Mouse (Mus musculus): ENCODE data around the gene Lpp. TPM values are rescaled to one million over a fixed set of nuclear protein-coding genes. Genes with fewer than 3 reads are reported as not detected.

The Lpp gene
- total RNA-seq, 2 experiments from 2014 or later = 17.7 to 18.0 TPM

GRCm38 (mm10) chr16:24501197-24501596 is 107.9 kb downstream of the Lpp start:
- TF ChIP-seq CTCF (IDR thresholded peaks at IDR 0.05) = no peak
- Histone ChIP-seq H3K27ac (peak overlapping the region; percentile 88), H3K4me3 (peak overlapping the region; percentile 15; the same call in 1 of the 2 replicates)
- intact Hi-C loops (cut with DNase I) = loop anchor here (5.0 kb wide), 1 partner anchor 61 kb away; no protein-coding TSS in a partner anchor
- no peak for DNase-seq

GRCm38 (mm10) chr16:24501628-24502294 is 108.5 kb downstream of the Lpp start:
- Histone ChIP-seq H3K4me3 (no peak overlapping the region; the same call in 1 of the 2 replicates), H3K27ac (peak overlapping the region; percentile 88)
- intact Hi-C loops (cut with DNase I) = loop anchor here (5.0 kb wide), 1 partner anchor 61 kb away; no protein-coding TSS in a partner anchor
- TF ChIP-seq CTCF (IDR thresholded peaks at IDR 0.05) = peak; percentile 54
- peak; percentile 57 for DNase-seq

DNA sequence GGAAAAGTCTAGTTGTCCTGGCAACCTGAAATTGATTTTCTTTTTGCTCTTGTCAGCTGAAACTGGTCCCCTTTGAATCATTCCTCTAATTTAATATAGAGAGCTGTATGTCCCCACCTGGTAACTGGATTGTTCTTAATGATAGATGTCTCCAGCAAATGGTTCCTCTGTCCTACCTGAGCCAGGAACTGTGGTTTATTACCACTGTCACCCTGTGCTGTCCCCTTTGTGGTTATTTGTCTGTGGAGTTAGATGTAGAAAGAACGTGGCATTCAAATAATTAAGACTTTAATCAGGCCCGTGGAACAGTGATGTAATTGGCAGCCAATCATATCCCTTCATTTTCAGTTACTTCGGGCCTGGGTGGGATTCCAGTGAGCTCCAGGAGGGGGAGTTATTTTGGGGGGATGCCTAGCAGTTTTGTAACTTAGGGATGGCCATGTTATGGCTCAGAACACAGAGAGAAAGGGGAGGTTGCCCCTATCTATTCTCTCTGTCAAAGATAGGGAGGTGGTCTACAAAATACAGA is 109.1 kb downstream of the Lpp start:
- H3K4me3 ChIP-seq = no peak overlapping the region
- TF ChIP-seq CTCF (IDR thresholded peaks at IDR 0.05) = peak; percentile 21; the same call in 1 of the 2 replicates
- no peak for DNase-seq
- peak overlapping the region; percentile 88 for H3K27ac ChIP-seq
- intact Hi-C loops (cut with DNase I) = loop anchor here (5.0 kb wide), 1 partner anchor 60 kb away; no protein-coding TSS in a partner anchor

GRCm38 (mm10) chr16:24504838-24505605 is 111.7 kb downstream of the Lpp start:
- intact Hi-C loops (cut with DNase I) = loop anchor here (5.0 kb wide), 1 partner anchor 57 kb away; no protein-coding TSS in a partner anchor
- TF ChIP-seq CTCF (IDR thresholded peaks at IDR 0.05) = no peak
- Histone ChIP-seq H3K27ac (no peak overlapping the region), H3K4me3 (no peak overlapping the region)
- DNase-seq = no peak

DNA sequence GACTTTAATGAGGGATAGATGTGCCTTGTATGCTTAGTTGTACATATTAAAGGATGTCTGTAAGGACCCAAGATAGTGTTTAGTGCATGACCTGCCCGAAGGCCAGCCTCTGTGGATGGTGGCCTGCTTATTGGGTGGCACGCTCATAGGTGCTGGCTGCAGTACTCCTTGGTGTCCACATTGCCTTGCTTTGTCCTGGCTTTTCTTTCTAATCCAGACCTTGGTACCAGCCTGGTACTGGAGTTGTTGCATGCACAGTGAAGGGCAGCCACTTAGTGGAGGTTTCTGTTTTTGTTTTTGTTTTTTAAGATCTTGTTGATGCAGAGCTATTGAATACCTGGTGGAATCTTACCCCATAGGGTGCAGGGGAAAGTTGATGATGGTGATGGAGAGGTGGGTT is 112.9 kb downstream of the Lpp start:
- H3K4me3 ChIP-seq = no peak overlapping the region
- H3K27ac ChIP-seq = no peak overlapping the region
- no peak for DNase-seq
- TF ChIP-seq CTCF (IDR thresholded peaks at IDR 0.05) = no peak
- intact Hi-C loops (cut with DNase I) = no loop called here

GRCm38 (mm10) chr16:24506740-24507139 is 113.4 kb downstream of the Lpp start:
- DNase-seq = no peak
- H3K27ac ChIP-seq = peak overlapping the region; percentile 46
- intact Hi-C loops (cut with DNase I) = no loop called here

GRCm38 (mm10) chr16:24507927-24508540 is 114.7 kb downstream of the Lpp start:
- Histone ChIP-seq H3K27ac (no peak overlapping the region), H3K4me3 (no peak overlapping the region)
- no peak for DNase-seq
- intact Hi-C loops (cut with DNase I) = no loop called here
- no peak for TF ChIP-seq CTCF (IDR thresholded peaks at IDR 0.05)

More at GRCm38 (mm10) chr16:24506740-24507139, 113.4 kb downstream of the Lpp start:
- no peak for TF ChIP-seq CTCF (IDR thresholded peaks at IDR 0.05)
- H3K4me3 ChIP-seq = no peak overlapping the region

- intact Hi-C loops (cut with DNase I) = no loop called here
- TF ChIP-seq CTCF (IDR thresholded peaks at IDR 0.05) = no peak
- no peak for DNase-seq
- H3K27ac ChIP-seq = no peak overlapping the region
- no peak overlapping the region for H3K4me3 ChIP-seq
Observed at GRCm38 (mm10) chr16:24509100-24509812, 115.9 kb downstream of the Lpp start.

DNA sequence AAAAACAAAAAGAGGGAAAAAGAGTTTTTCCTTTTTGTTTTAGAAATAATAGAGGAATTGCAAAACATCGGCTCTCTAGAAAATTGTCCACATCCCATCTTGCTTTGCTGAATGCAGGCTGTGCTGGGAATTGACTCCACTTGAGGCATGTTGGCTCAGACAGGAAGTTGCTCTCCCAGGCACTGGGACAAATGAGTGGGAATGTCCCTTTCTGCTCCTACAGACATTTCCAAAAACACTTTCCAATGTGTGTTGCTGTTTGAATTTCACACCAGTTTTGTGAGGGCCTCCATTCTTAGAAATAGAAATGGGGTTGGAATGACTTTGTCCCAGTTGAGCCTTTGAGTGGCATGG is 116.5 kb downstream of the Lpp start:
- H3K27ac ChIP-seq = no peak overlapping the region
- no peak for DNase-seq
- intact Hi-C loops (cut with DNase I) = loop anchor here (5.0 kb wide), 2 partner anchors 38 to 123 kb away; no protein-coding TSS in a partner anchor

DNA sequence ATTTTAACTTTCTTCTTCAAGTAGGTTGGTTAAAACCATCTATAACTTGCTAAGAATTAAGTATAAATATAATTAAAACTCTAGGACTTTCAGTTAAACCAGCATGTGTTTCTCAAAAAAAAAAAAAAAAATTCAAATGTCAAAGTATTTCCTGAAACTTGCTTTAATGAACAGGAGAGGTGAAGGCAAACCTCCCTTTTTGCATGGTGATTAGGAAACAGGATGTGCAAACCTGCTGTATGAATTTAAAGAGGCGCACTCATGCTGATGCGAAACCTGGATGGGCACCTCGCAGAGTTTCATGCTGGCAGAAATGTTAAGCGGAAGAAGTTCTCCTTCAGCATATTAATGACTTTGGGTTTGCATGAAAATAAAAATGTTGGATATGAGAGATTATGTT is 119.9 kb downstream of the Lpp start:
- H3K27ac ChIP-seq = no peak overlapping the region
- H3K4me3 ChIP-seq = no peak overlapping the region
- DNase-seq = no peak
- intact Hi-C loops (cut with DNase I) = loop anchor here (5.0 kb wide), 2 partner anchors 34 to 119 kb away; no protein-coding TSS in a partner anchor
- no peak for TF ChIP-seq CTCF (IDR thresholded peaks at IDR 0.05)

More for the DNA sequence above, 116.5 kb downstream of the Lpp start:
- TF ChIP-seq CTCF (IDR thresholded peaks at IDR 0.05) = no peak
- no peak overlapping the region for H3K4me3 ChIP-seq

- Histone ChIP-seq H3K4me3 (no peak overlapping the region), H3K27ac (peak overlapping the region; percentile 12; the same call in 1 of the 2 replicates)
- intact Hi-C loops (cut with DNase I) = loop anchor here (5.0 kb wide), 2 partner anchors 32 to 117 kb away; no protein-coding TSS in a partner anchor
- no peak for DNase-seq
- no peak for TF ChIP-seq CTCF (IDR thresholded peaks at IDR 0.05)
Observed at GRCm38 (mm10) chr16:24514802-24515727, 121.8 kb downstream of the Lpp start.
